22 mouse cellular contexts compared by ENCODE assay signal in genomic region chr5:18082219-18082618, GRCm38 (mm10).
"Had no signal": no experiment of that assay in that cellular context is flagged by ENCODE, and none has a peak within 500 bp of the region (broad histone marks: within the 10 kb centered on the region; RNA-seq: fewer than 3 reads in every experiment).

No protein-coding gene starts in this region.

- H3K9me3 ChIP-seq: kidney, embryonic 15.5 days; limb, embryonic 12.5 days; liver, embryonic 12.5 days; liver, embryonic 15.5 days; neural tube, embryonic 12.5 days; neural tube, embryonic 15.5 days had no signal

- H3K36me3 ChIP-seq: kidney, embryonic 15.5 days; limb, embryonic 12.5 days; liver, embryonic 12.5 days; liver, embryonic 15.5 days; neural tube, embryonic 12.5 days; neural tube, embryonic 15.5 days had no signal

- H3K4me1 ChIP-seq: kidney, embryonic 15.5 days; limb, embryonic 12.5 days; liver, embryonic 12.5 days; liver, embryonic 15.5 days; neural tube, embryonic 12.5 days; neural tube, embryonic 15.5 days had no signal

- H3K27ac ChIP-seq: kidney, embryonic 15.5 days; left cerebral cortex, adult 2 months; limb, embryonic 12.5 days; liver, embryonic 12.5 days; liver, embryonic 15.5 days; neural tube, embryonic 12.5 days; neural tube, embryonic 15.5 days had no signal

- H3K4me2 ChIP-seq: kidney, embryonic 15.5 days; limb, embryonic 12.5 days; liver, embryonic 12.5 days; liver, embryonic 15.5 days; midbrain, embryonic 11.5 days; neural tube, embryonic 12.5 days; neural tube, embryonic 15.5 days had no signal

- H3K27me3 ChIP-seq: kidney, embryonic 15.5 days; limb, embryonic 12.5 days; liver, embryonic 12.5 days; liver, embryonic 15.5 days; neural tube, embryonic 12.5 days; neural tube, embryonic 15.5 days had no signal

- ATAC-seq: liver, embryonic 12.5 days had no signal

- H3K4me3 ChIP-seq: kidney, embryonic 15.5 days; left cerebral cortex, adult 2 months; limb, embryonic 12.5 days; liver, embryonic 12.5 days; liver, embryonic 15.5 days; neural tube, embryonic 12.5 days; neural tube, embryonic 15.5 days had no signal

- DNase-seq: kidney, adult 8-10 months; kidney, postnatal 10 days; kidney, postnatal 36 days; layer of hippocampus, postnatal 36 days; liver; lung, adult 18-20 months; lung, postnatal 14 days; lung, postnatal 4 days; midbrain, embryonic 14.5 days; right cerebral cortex, adult 18-20 months; right cerebral cortex, postnatal 14 days; spleen, adult 18-20 months; thymus, adult 18-20 months; thymus, postnatal 36 days had no signal

- H3K9ac ChIP-seq: kidney, embryonic 15.5 days; limb, embryonic 12.5 days; liver, embryonic 12.5 days; liver, embryonic 15.5 days; neural tube, embryonic 12.5 days; neural tube, embryonic 15.5 days had no signal
